Mouse (Mus musculus) megakaryocyte-erythroid progenitor cell, adult 5-6 weeks (primary cell): ENCODE results near the gene Gm29554. TPM values are rescaled to one million over a fixed set of nuclear protein-coding genes. Genes with fewer than 3 reads are reported as not detected.
"Not testable (repeated sequence)": the region's sequence is repeated elsewhere in the genome, so short reads cannot be mapped to it uniquely, and the experiment has no call there.

ENCODE experiments used
- ATAC-seq: replicated peaks from 2 replicates; pipeline ENCODE4 v1.8.0; 2016; ENCODE audit warnings: mild to moderate bottlenecking, inconsistent platforms; ENCODE audit not compliant: severe bottlenecking, poor library complexity, low FRiP score, low TSS enrichment
- total RNA-seq, 2 experiments: library from RNA; stranded (forward) in 1 of 2; stranded (reverse) in 1 of 2; fragments of 200-1000, 215-1000 nt in 1 of 2; fragments of >200 nt in 1 of 2; fragmentation: Nextera tagmentation in 1 of 2; gene quantifications; 2 replicates each; pipeline ENCODE4 v1.2.3; 2014 to 2017

The Gm29554 gene
- total RNA-seq (2014; fragmentation: Nextera tagmentation) (not detected in 2 replicates), total RNA-seq (2017) (not detected in 2 replicates)

- ATAC-seq: not testable (repeated sequence)
These were observed at the start of gene Gm29554 for GRCm38 (mm10) chrY:12273632-12274031. Gene Gm29554 (plus strand): TSS chrY:12273932.

Other genes starting within 250 kb of the Gm29554 start
- not detected in 2 replicates for gene Gm20812, start 108.0 kb downstream of the Gm29554 start, total RNA-seq (2014; fragmentation: Nextera tagmentation)
- gene Gm20812, start 108.0 kb downstream of the Gm29554 start, total RNA-seq (2017): not detected in 2 replicates